Comparison of ENCODE assay signal across 8 mouse cellular contexts in genomic region chr19:3851979-3852681, GRCm38 (mm10). TPM values are rescaled to one million over a fixed set of nuclear protein-coding genes. Genes with fewer than 3 reads are reported as not detected.
A peak's percentile ranks its signal among the peaks of the same experiment; 100 is the strongest.
DNase-seq lines count a peak whose midpoint lies in the region; ATAC-seq and TF ChIP-seq lines count a peak whose summit lies in the region.

No protein-coding gene starts in this region.

- TF ChIP-seq EP300 in liver, postnatal 0 days (IDR thresholded peaks at IDR 0.05; ENCODE audit: low read depth), result 0 out of 2 replicates have a peak, but pooled peaks have one; percentile 10

- H3K9ac ChIP-seq in embryonic facial prominence, embryonic 14.5 days (ENCODE audit: low read depth, low read length), result peak overlapping the region; percentile 89
- peak overlapping the region; percentile 85 for H3K9ac ChIP-seq in heart, embryonic 14.5 days (ENCODE audit: low read length)
- H3K9ac ChIP-seq in liver, postnatal 0 days (replicated peaks), result peak overlapping the region; percentile 95
- H3K9ac ChIP-seq in neural tube, embryonic 15.5 days (replicated peaks), result peak overlapping the region; percentile 94

- TF ChIP-seq CTCF in C2C12 (IDR thresholded peaks at IDR 0.05; ENCODE audit: control insufficient read depth, insufficient read depth, insufficient read length), result no peak
- TF ChIP-seq CTCF in liver, postnatal 0 days (IDR thresholded peaks at IDR 0.05; ENCODE audit: low read depth), result no peak

- H3K4me2 ChIP-seq in embryonic facial prominence, embryonic 14.5 days (ENCODE audit: low read depth, low read length), result peak overlapping the region; percentile 68
- H3K4me2 ChIP-seq in heart, embryonic 14.5 days (ENCODE audit: low read length), result peak overlapping the region; percentile 84
- peak overlapping the region; percentile 99 for H3K4me2 ChIP-seq in liver, postnatal 0 days (ENCODE audit: low read depth, low read length)
- peak overlapping the region; percentile 75 for H3K4me2 ChIP-seq in neural tube, embryonic 15.5 days

- H3K36me3 ChIP-seq in C2C12 (ENCODE audit: control insufficient read depth, insufficient read depth), result peaks cover 10% of the 10 kb centered on the region
- H3K36me3 ChIP-seq in embryonic facial prominence, embryonic 14.5 days (ENCODE audit: control insufficient read depth, insufficient read depth, low read length), result no peaks in the 10 kb centered on the region
- H3K36me3 ChIP-seq in heart, embryonic 14.5 days (ENCODE audit: control insufficient read depth, insufficient read depth, low read length), result no peaks in the 10 kb centered on the region
- H3K36me3 ChIP-seq in liver, postnatal 0 days (replicated peaks; ENCODE audit: insufficient read depth, low read length), result peaks cover 2% of the 10 kb centered on the region; the same call in 1 of the 2 replicates
- no peaks in the 10 kb centered on the region for H3K36me3 ChIP-seq in neural tube, embryonic 15.5 days

- H3K4me3 ChIP-seq in C2C12 (ENCODE audit: insufficient read depth, poor library complexity, severe bottlenecking), result peak overlapping the region; percentile 57
- H3K4me3 ChIP-seq in embryonic facial prominence, embryonic 14.5 days (ENCODE audit: low read depth, low read length), result peak overlapping the region; percentile 87
- H3K4me3 ChIP-seq in heart, embryonic 14.5 days (ENCODE audit: control insufficient read depth in 1 of 2, insufficient read depth in 1 of 2, low read depth in 1 of 2, low read length in 2 of 2), result peak overlapping the region; percentile 70 to 91
- peak overlapping the region; percentile 82 for H3K4me3 ChIP-seq in liver, postnatal 0 days (ENCODE audit: low read depth, low read length)
- peak overlapping the region; percentile 94 for H3K4me3 ChIP-seq in neural tube, embryonic 15.5 days (replicated peaks)

- H3K27me3 ChIP-seq in C2C12 (ENCODE audit: control insufficient read depth, insufficient read depth, insufficient read length), result no peaks in the 10 kb centered on the region
- no peaks in the 10 kb centered on the region for H3K27me3 ChIP-seq in embryonic facial prominence, embryonic 14.5 days (replicated peaks; ENCODE audit: control insufficient read depth, insufficient read depth, low read length)
- no peaks in the 10 kb centered on the region for H3K27me3 ChIP-seq in heart, embryonic 14.5 days (ENCODE audit: control insufficient read depth, insufficient read depth, low read length)
- H3K27me3 ChIP-seq in liver, postnatal 0 days (ENCODE audit: insufficient read depth, low read length), result no peaks in the 10 kb centered on the region
- no peaks in the 10 kb centered on the region for H3K27me3 ChIP-seq in neural tube, embryonic 15.5 days (replicated peaks)

- H3ac ChIP-seq in C2C12 (ENCODE audit: control insufficient read depth, insufficient read length, low read depth), result peak overlapping the region; percentile 78

- WGBS in embryonic facial prominence, embryonic 14.5 days, result 1% methylated on average over 19 of the region's 74 CpGs
- under 1% methylated on average over 66 of the region's 74 CpGs for WGBS in heart, embryonic 14.5 days
- WGBS in liver, postnatal 0 days (ENCODE audit: insufficient replicate concordance), result under 1% methylated on average over 47 of the region's 74 CpGs
- WGBS in neural tube, embryonic 15.5 days, result under 1% methylated on average over 68 of the region's 74 CpGs

- no peaks in the 10 kb centered on the region for H3K9me3 ChIP-seq in embryonic facial prominence, embryonic 14.5 days (ENCODE audit: control insufficient read depth, low read length)
- H3K9me3 ChIP-seq in heart, embryonic 14.5 days (ENCODE audit: control insufficient read depth, low read length), result no peaks in the 10 kb centered on the region
- no peaks in the 10 kb centered on the region for H3K9me3 ChIP-seq in liver, postnatal 0 days (ENCODE audit: low read length)
- no peaks in the 10 kb centered on the region for H3K9me3 ChIP-seq in neural tube, embryonic 15.5 days (replicated peaks)

- H3K27ac ChIP-seq in embryonic facial prominence, embryonic 14.5 days (replicated peaks; ENCODE audit: low read depth, low read length), result peak overlapping the region; percentile 97
- H3K27ac ChIP-seq in heart, embryonic 14.5 days (replicated peaks in 1 of 2; ENCODE audit: control insufficient read depth in 1 of 2, insufficient read depth in 1 of 2, low read depth in 2 of 2, low read length in 2 of 2), result peak overlapping the region; percentile 97 to 98
- H3K27ac ChIP-seq in liver, postnatal 0 days (ENCODE audit: low read depth), result peak overlapping the region; percentile 99
- peak overlapping the region; percentile 97 for H3K27ac ChIP-seq in neural tube, embryonic 15.5 days (replicated peaks)

- peaks cover 41% of the 10 kb centered on the region for H3K79me3 ChIP-seq in C2C12 (ENCODE audit: low read depth)

- peaks cover 50% of the 10 kb centered on the region for H3K79me2 ChIP-seq in C2C12 (ENCODE audit: control insufficient read depth, insufficient read depth)

- DNase-seq in adrenal gland, adult 2 months, result peak; percentile 78
- peak; percentile 41 for DNase-seq in embryonic facial prominence, embryonic 14.5 days (ENCODE audit: low spot score)
- peak; percentile 47 to 78 for DNase-seq in kidney, postnatal 25 days
- DNase-seq in liver, postnatal 0 days, result peak; percentile 69
- peak; percentile 61 for DNase-seq in thymus, postnatal 14 days

- peaks cover 32% of the 10 kb centered on the region for H3K4me1 ChIP-seq in embryonic facial prominence, embryonic 14.5 days (ENCODE audit: control insufficient read depth, insufficient read depth, low read length)
- peaks cover 8 to 27% of the 10 kb centered on the region in 2 experiments for H3K4me1 ChIP-seq in heart, embryonic 14.5 days (ENCODE audit: control insufficient read depth in 2 of 2, insufficient read depth in 2 of 2, low read length in 2 of 2)
- H3K4me1 ChIP-seq in liver, postnatal 0 days (ENCODE audit: insufficient read depth), result peaks cover 45% of the 10 kb centered on the region
- H3K4me1 ChIP-seq in neural tube, embryonic 15.5 days, result peaks cover 41% of the 10 kb centered on the region

- peak; percentile 19 for ATAC-seq in embryonic facial prominence, embryonic 14.5 days (ENCODE audit: low read depth)
- peak; percentile 53 for ATAC-seq in heart, embryonic 14.5 days (ENCODE audit: insufficient number of reproducible peaks, insufficient read depth, low FRiP score, low read depth)
- ATAC-seq in liver, postnatal 0 days, result peak; percentile 19
- ATAC-seq in neural tube, embryonic 15.5 days (ENCODE audit: low FRiP score), result peak; percentile 49

TF ChIP-seq in C2C12, 6 proteins besides CTCF, POLR2A, EP300 and RAD21:
- TF ChIP-seq FOSL1 (IDR thresholded peaks at IDR 0.05; ENCODE audit: insufficient read depth, low read length, poor library complexity, severe bottlenecking) (no peak), MYOD1 (IDR thresholded peaks at IDR 0.05; ENCODE audit: control insufficient read depth, insufficient read length, low read depth) (no peak), MAX (IDR thresholded peaks at IDR 0.05) (no peak), USF1 (IDR thresholded peaks at IDR 0.05; ENCODE audit: low read depth) (no peak), MYOG (IDR thresholded peaks at IDR 0.05; ENCODE audit: control insufficient read depth, extremely low read depth, insufficient read length) (no peak), CEBPB (IDR thresholded peaks at IDR 0.05; ENCODE audit: low read depth) (no peak)

RNA-seq across cellular contexts. Expression of gene Chka, which starts 0.6 kb away (rescaled TPM):
- 30.9 TPM for polyA plus RNA-seq in C2C12 (2012; fragmentation: generic; extraction: Trizol)
- 100 to 1,000 TPM in 1 of 2 experiments, 10 to 100 TPM in 1; 42.1 to 124 TPM for total RNA-seq in adrenal gland, adult 2 months (2021)
- 149 and 154 TPM in 2 replicates for polyA plus RNA-seq in adrenal gland, adult 2 months (2012; rRNA removed)
- polyA plus RNA-seq in embryonic facial prominence, embryonic 14.5 days (2014; fragmentation: Nextera tagmentation; extraction: Ambion mirVana), result 31.3 and 32.9 TPM in 2 replicates
- 25.5 and 27.2 TPM in 2 replicates for polyA plus RNA-seq in heart, embryonic 14.5 days (2014; fragmentation: Nextera tagmentation; extraction: Ambion mirVana)
- polyA plus RNA-seq in liver, postnatal 0 days (2015; fragmentation: Nextera tagmentation; extraction: Ambion mirVana), result 24.8 and 48.6 TPM in 2 replicates
- 59.9 and 68.7 TPM in 2 replicates for polyA plus RNA-seq in neural tube, embryonic 15.5 days (2015; fragmentation: Nextera tagmentation; extraction: Ambion mirVana)

RNA-seq across cellular contexts. Expression of gene Tcirg1, which starts 54.8 kb away (rescaled TPM):
- 61.1 TPM for polyA plus RNA-seq in C2C12 (2012; fragmentation: generic; extraction: Trizol)
- 10 to 100 TPM; 63.5 to 84.6 TPM for total RNA-seq in adrenal gland, adult 2 months (2021)
- 181 and 204 TPM in 2 replicates for polyA plus RNA-seq in adrenal gland, adult 2 months (2012; rRNA removed)
- polyA plus RNA-seq in embryonic facial prominence, embryonic 14.5 days (2014; fragmentation: Nextera tagmentation; extraction: Ambion mirVana), result 33.6 and 36.5 TPM in 2 replicates
- polyA plus RNA-seq in heart, embryonic 14.5 days (2014; fragmentation: Nextera tagmentation; extraction: Ambion mirVana), result 16.1 and 17.1 TPM in 2 replicates
- 28.1 and 29.7 TPM in 2 replicates for polyA plus RNA-seq in liver, postnatal 0 days (2015; fragmentation: Nextera tagmentation; extraction: Ambion mirVana)
- polyA plus RNA-seq in neural tube, embryonic 15.5 days (2015; fragmentation: Nextera tagmentation; extraction: Ambion mirVana), result 20.3 and 29.0 TPM in 2 replicates

Comparison
In these comparisons a context has a peak if more than half of its experiments do, and no peak if none do; other contexts are left out.
1. Peak in every context shown above with its lines: DNase-seq, ATAC-seq, H3K4me3 ChIP-seq and H3K27ac ChIP-seq.